Mouse (Mus musculus) MEL (cell line): ENCODE measurements around the gene Plcg1.

Experiments used
- BHLHE40 ChIP-seq: IDR thresholded peaks from 2 replicates; pipeline ENCODE4 v1.6.1; 2012; ENCODE audit warnings: low read depth, mild to moderate bottlenecking, inconsistent platforms, low read length, improper control_type of control experiment, borderline replicate concordance
- CTCF ChIP-seq, 3 experiments: IDR thresholded peaks in 2 of 3; conservative IDR thresholded peaks in 1 of 3; 2 replicates each; pipeline ENCODE4 v1.5.1; 2011 to 2012; ENCODE audit warnings: low read length in 3 of 3, low read depth in 2 of 3, mild to moderate bottlenecking in 2 of 3, improper control_type of control experiment in 1 of 3, inconsistent platforms in 1 of 3, mixed read lengths in 1 of 3, moderate library complexity in 1 of 3; ENCODE audit not compliant: control insufficient read depth in 1 of 3, insufficient read depth in 1 of 3, poor library complexity in 1 of 3, severe bottlenecking in 1 of 3
- EP300 ChIP-seq, 2 experiments: IDR thresholded peaks; 2 replicates each; pipeline ENCODE4 v1.6.1; 2011; ENCODE audit warnings: improper control_type of control experiment in 2 of 2, low read length in 2 of 2, low read depth in 1 of 2, mild to moderate bottlenecking in 1 of 2
- MAFK ChIP-seq: IDR thresholded peaks from 2 replicates; pipeline ENCODE4 v1.6.1; 2011; ENCODE audit warnings: low read depth, mild to moderate bottlenecking, low read length, improper control_type of control experiment, borderline replicate concordance
- MAX ChIP-seq: IDR thresholded peaks from 2 replicates; pipeline ENCODE4 v1.6.1; 2011; ENCODE audit warnings: low read length, improper control_type of control experiment
- TBP ChIP-seq: IDR thresholded peaks from 2 replicates; pipeline ENCODE4 v1.8.0; 2011; ENCODE audit warnings: low read depth, low read length, improper control_type of control experiment

- TF ChIP-seq EP300 (IDR thresholded peaks at IDR 0.05; ENCODE audit: low read depth in 1 of 2, low read length in 2 of 2) (no peak), CTCF (IDR thresholded peaks at IDR 0.05 in 2 of 3, conservative IDR thresholded peaks at IDR 0.05 in 1 of 3; ENCODE audit: control insufficient read depth in 1 of 3, insufficient read depth in 1 of 3, low read depth in 2 of 3, low read length in 3 of 3, poor library complexity in 1 of 3, severe bottlenecking in 1 of 3) (no peak), MAX (no peak), MAFK (no peak), BHLHE40 (no peak), TBP (no peak)
Observed at GRCm38 (mm10) chr2:160730797-160731116, 343 bp upstream of the Plcg1 start.
